Mouse (Mus musculus) adrenal gland, adult 2 months (tissue): ENCODE results near the gene Tnip1. TPM values are rescaled to one million over a fixed set of nuclear protein-coding genes. Genes with fewer than 3 reads are reported as not detected.
"Not testable (repeated sequence)": the region's sequence is repeated elsewhere in the genome, so short reads cannot be mapped to it uniquely, and the experiment has no call there.

ENCODE experiments used
- DNase-seq: peaks from one replicate; pipeline ENCODE4 v3.0.0; 2021
- polyA plus RNA-seq: library from polyadenylated mRNA; depleted of rRNA; stranded (reverse); fragments of >200 nt; gene quantifications from 2 replicates; pipeline ENCODE4 v1.2.3, GENCODE M21; 2012
- total RNA-seq, 2 experiments: library from RNA; stranded (reverse); gene quantifications; 2 replicates each; pipeline ENCODE4 v1.2.3; 2021

The Tnip1 gene
- total and polyA plus RNA-seq, 3 experiments = 59.0 to 88.8 (median 82.2) TPM

- no peak for DNase-seq
Measured at GRCm38 (mm10) chr11:54972049-54972723, 9.5 kb upstream of the Tnip1 start.

GRCm38 (mm10) chr11:54971365-54972048 lies 8.8 kb upstream of the Tnip1 start:
- no peak for DNase-seq

GRCm38 (mm10) chr11:54965234-54965633 lies 2.5 kb upstream of the Tnip1 start:
- DNase-seq = no peak

GRCm38 (mm10) chr11:54961921-54962320 lies 796 bp downstream of the Tnip1 start:
- DNase-seq = peak; percentile 50

GRCm38 (mm10) chr11:54961164-54961850 lies 1.4 kb downstream of the Tnip1 start:
- DNase-seq = peak; percentile 63

GRCm38 (mm10) chr11:54960251-54960650 lies 2.5 kb downstream of the Tnip1 start:
- DNase-seq = no peak

GRCm38 (mm10) chr11:54958571-54959073 lies 4.1 kb downstream of the Tnip1 start:
- no peak for DNase-seq

- DNase-seq = not testable (repeated sequence)
Measured at GRCm38 (mm10) chr11:54957708-54958107, 5.0 kb downstream of the Tnip1 start.

- DNase-seq = no peak
Measured at GRCm38 (mm10) chr11:54956912-54957311, 5.8 kb downstream of the Tnip1 start.

- DNase-seq = peak; percentile 99
Measured at GRCm38 (mm10) chr11:54955735-54956480, 6.8 kb downstream of the Tnip1 start.

- DNase-seq = not testable (repeated sequence)
Measured at GRCm38 (mm10) chr11:54955400-54955734, 7.3 kb downstream of the Tnip1 start.

GRCm38 (mm10) chr11:54954716-54955115 lies 8.0 kb downstream of the Tnip1 start:
- no peak for DNase-seq

- no peak for DNase-seq
Measured at GRCm38 (mm10) chr11:54953993-54954446, 8.7 kb downstream of the Tnip1 start.

- DNase-seq = peak; percentile 64
Measured at GRCm38 (mm10) chr11:54952651-54953050, 10.1 kb downstream of the Tnip1 start.

GRCm38 (mm10) chr11:54950684-54951083 lies 12.0 kb downstream of the Tnip1 start:
- peak; percentile 65 for DNase-seq

GRCm38 (mm10) chr11:54949717-54950116 lies 13.0 kb downstream of the Tnip1 start:
- DNase-seq = peak; percentile 59

- no peak for DNase-seq
Measured at GRCm38 (mm10) chr11:54944702-54945101, 18.0 kb downstream of the Tnip1 start.

- peak; percentile 83 for DNase-seq
Measured at GRCm38 (mm10) chr11:54940056-54940455, 22.7 kb downstream of the Tnip1 start.

GRCm38 (mm10) chr11:54939501-54939900 lies 23.2 kb downstream of the Tnip1 start:
- peak; percentile 68 for DNase-seq

GRCm38 (mm10) chr11:54936771-54937140 lies 26.0 kb downstream of the Tnip1 start:
- DNase-seq = no peak

- DNase-seq = peak; percentile 86
Measured at GRCm38 (mm10) chr11:54936035-54936770, 26.5 kb downstream of the Tnip1 start.
